Mouse (Mus musculus): ENCODE results near the gene Efna4. TPM values are rescaled to one million over a fixed set of nuclear protein-coding genes. Genes with fewer than 3 reads are reported as not detected.

Efna4 gene
- polyA plus RNA-seq, 1 experiment from 2014 or later = 29.2 TPM

GRCm38 (mm10) chr3:89322131-89322500 is 15.7 kb downstream of the Efna4 start:
- Histone ChIP-seq H3K4me1 (ENCODE audit: insufficient read depth, low read length) (peaks cover 40% of the 10 kb centered on the region), H3K9me3 (ENCODE audit: low read length) (no peaks in the 10 kb centered on the region), H3K9ac (replicated peaks; ENCODE audit: low read length) (peak overlapping the region; percentile 68), H3K27ac (ENCODE audit: low read length) (no peak overlapping the region), H3K36me3 (ENCODE audit: insufficient read depth, low read length) (no peaks in the 10 kb centered on the region), H3K4me3 (ENCODE audit: low read length) (peak overlapping the region; percentile 63), H3K4me2 (replicated peaks; ENCODE audit: low read depth, low read length) (peak overlapping the region; percentile 79), H3K27me3 (ENCODE audit: insufficient read depth, low read length) (peaks cover 20% of the 10 kb centered on the region)
- under 1% methylated on average over 14 of the region's 14 CpGs for WGBS
- no peak for ATAC-seq (ENCODE audit: low FRiP score, low TSS enrichment)

GRCm38 (mm10) chr3:89321183-89322130 is 16.4 kb downstream of the Efna4 start:
- H3K4me3 ChIP-seq (ENCODE audit: low read length) = peak overlapping the region; percentile 63
- peak overlapping the region; percentile 79 for H3K4me2 ChIP-seq (replicated peaks; ENCODE audit: low read depth, low read length)
- H3K27ac ChIP-seq (ENCODE audit: low read length) = no peak overlapping the region
- H3K9ac ChIP-seq (replicated peaks; ENCODE audit: low read length) = peak overlapping the region; percentile 68
- no peaks in the 10 kb centered on the region for H3K36me3 ChIP-seq (ENCODE audit: insufficient read depth, low read length)
- peak; percentile 11; the same call in 1 of the 2 replicates for ATAC-seq (ENCODE audit: low FRiP score, low TSS enrichment)
- H3K27me3 ChIP-seq (ENCODE audit: insufficient read depth, low read length) = peaks cover 20% of the 10 kb centered on the region
- H3K4me1 ChIP-seq (ENCODE audit: insufficient read depth, low read length) = peaks cover 40% of the 10 kb centered on the region
- WGBS = under 1% methylated on average over 53 of the region's 66 CpGs
- H3K9me3 ChIP-seq (ENCODE audit: low read length) = no peaks in the 10 kb centered on the region

GRCm38 (mm10) chr3:89320581-89321182 is 17.1 kb downstream of the Efna4 start:
- no peak for ATAC-seq (ENCODE audit: low FRiP score, low TSS enrichment)
- peak overlapping the region; percentile 68 for H3K9ac ChIP-seq (replicated peaks; ENCODE audit: low read length)
- no peak overlapping the region for H3K27ac ChIP-seq (ENCODE audit: low read length)
- peaks cover 48% of the 10 kb centered on the region for H3K4me1 ChIP-seq (ENCODE audit: insufficient read depth, low read length)
- H3K9me3 ChIP-seq (ENCODE audit: low read length) = no peaks in the 10 kb centered on the region
- peak overlapping the region; percentile 63 for H3K4me3 ChIP-seq (ENCODE audit: low read length)
- WGBS = 0% methylated on average over 41 of the region's 41 CpGs
- H3K27me3 ChIP-seq (ENCODE audit: insufficient read depth, low read length) = peaks cover 20% of the 10 kb centered on the region
- no peaks in the 10 kb centered on the region for H3K36me3 ChIP-seq (ENCODE audit: insufficient read depth, low read length)
- peak overlapping the region; percentile 79 for H3K4me2 ChIP-seq (replicated peaks; ENCODE audit: low read depth, low read length)

- H3K9me3 ChIP-seq (ENCODE audit: low read length) = no peaks in the 10 kb centered on the region
- ATAC-seq (ENCODE audit: low FRiP score, low TSS enrichment) = no peak
- H3K4me2 ChIP-seq (replicated peaks; ENCODE audit: low read depth, low read length) = peak overlapping the region; percentile 79
- peak overlapping the region; percentile 63 for H3K9ac ChIP-seq (replicated peaks; ENCODE audit: low read length)
- no peak overlapping the region for H3K27ac ChIP-seq (ENCODE audit: low read length)
- peak overlapping the region; percentile 63 for H3K4me3 ChIP-seq (ENCODE audit: low read length)
- peaks cover 56% of the 10 kb centered on the region for H3K4me1 ChIP-seq (ENCODE audit: insufficient read depth, low read length)
- H3K36me3 ChIP-seq (ENCODE audit: insufficient read depth, low read length) = no peaks in the 10 kb centered on the region
- WGBS = under 1% methylated on average over 47 of the region's 58 CpGs
- H3K27me3 ChIP-seq (ENCODE audit: insufficient read depth, low read length) = peaks cover 20% of the 10 kb centered on the region
Observed at GRCm38 (mm10) chr3:89319591-89320350, 18.1 kb downstream of the Efna4 start.

- no peak for ATAC-seq (ENCODE audit: low FRiP score, low TSS enrichment)
- Histone ChIP-seq H3K27me3 (ENCODE audit: insufficient read depth, low read length) (peaks cover 20% of the 10 kb centered on the region), H3K9ac (replicated peaks; ENCODE audit: low read length) (peak overlapping the region; percentile 63; the same call in 1 of the 2 replicates)
Observed at GRCm38 (mm10) chr3:89318971-89319590, 18.7 kb downstream of the Efna4 start.

GRCm38 (mm10) chr3:89318316-89318715 is 19.5 kb downstream of the Efna4 start:
- H3K36me3 ChIP-seq (ENCODE audit: insufficient read depth, low read length) = no peaks in the 10 kb centered on the region
- no peak overlapping the region for H3K4me2 ChIP-seq (replicated peaks; ENCODE audit: low read depth, low read length)
- ATAC-seq (ENCODE audit: low FRiP score, low TSS enrichment) = no peak
- H3K27me3 ChIP-seq (ENCODE audit: insufficient read depth, low read length) = peaks cover 20% of the 10 kb centered on the region
- no peak overlapping the region for H3K27ac ChIP-seq (ENCODE audit: low read length)
- H3K9ac ChIP-seq (replicated peaks; ENCODE audit: low read length) = no peak overlapping the region
- no peak overlapping the region for H3K4me3 ChIP-seq (ENCODE audit: low read length)
- peaks cover 57% of the 10 kb centered on the region for H3K4me1 ChIP-seq (ENCODE audit: insufficient read depth, low read length)
- 66% methylated on average over 8 of the region's 8 CpGs for WGBS
- no peaks in the 10 kb centered on the region for H3K9me3 ChIP-seq (ENCODE audit: low read length)

More at GRCm38 (mm10) chr3:89318971-89319590, 18.7 kb downstream of the Efna4 start:
- no peaks in the 10 kb centered on the region for H3K36me3 ChIP-seq (ENCODE audit: insufficient read depth, low read length)
- H3K9me3 ChIP-seq (ENCODE audit: low read length) = no peaks in the 10 kb centered on the region
- peaks cover 57% of the 10 kb centered on the region for H3K4me1 ChIP-seq (ENCODE audit: insufficient read depth, low read length)
- no peak overlapping the region for H3K27ac ChIP-seq (ENCODE audit: low read length)
- H3K4me3 ChIP-seq (ENCODE audit: low read length) = peak overlapping the region; percentile 63
- H3K4me2 ChIP-seq (replicated peaks; ENCODE audit: low read depth, low read length) = peak overlapping the region; percentile 79
- WGBS = 15% methylated on average over 21 of the region's 21 CpGs

- H3K27ac ChIP-seq (ENCODE audit: low read length) = no peak overlapping the region
Observed at GRCm38 (mm10) chr3:89317246-89317645, 20.6 kb downstream of the Efna4 start.

GRCm38 (mm10) chr3:89316833-89317232 is 21.0 kb downstream of the Efna4 start:
- 3% methylated on average over 4 of the region's 4 CpGs for WGBS
- H3K9ac ChIP-seq (replicated peaks; ENCODE audit: low read length) = no peak overlapping the region
- no peaks in the 10 kb centered on the region for H3K9me3 ChIP-seq (ENCODE audit: low read length)
- H3K4me3 ChIP-seq (ENCODE audit: low read length) = no peak overlapping the region; the same call in 1 of the 2 replicates
- H3K27me3 ChIP-seq (ENCODE audit: insufficient read depth, low read length) = peaks cover 20% of the 10 kb centered on the region
- H3K4me2 ChIP-seq (replicated peaks; ENCODE audit: low read depth, low read length) = peak overlapping the region; percentile 68; the same call in 1 of the 2 replicates
- ATAC-seq (ENCODE audit: low FRiP score, low TSS enrichment) = peak; percentile 20
- H3K4me1 ChIP-seq (ENCODE audit: insufficient read depth, low read length) = peaks cover 50% of the 10 kb centered on the region
- no peaks in the 10 kb centered on the region for H3K36me3 ChIP-seq (ENCODE audit: insufficient read depth, low read length)
- no peak overlapping the region for H3K27ac ChIP-seq (ENCODE audit: low read length)

More at GRCm38 (mm10) chr3:89317246-89317645, 20.6 kb downstream of the Efna4 start:
- Histone ChIP-seq H3K9me3 (ENCODE audit: low read length) (no peaks in the 10 kb centered on the region), H3K27me3 (ENCODE audit: insufficient read depth, low read length) (peaks cover 20% of the 10 kb centered on the region), H3K4me2 (replicated peaks; ENCODE audit: low read depth, low read length) (no peak overlapping the region), H3K4me1 (ENCODE audit: insufficient read depth, low read length) (peaks cover 54% of the 10 kb centered on the region), H3K4me3 (ENCODE audit: low read length) (no peak overlapping the region), H3K36me3 (ENCODE audit: insufficient read depth, low read length) (no peaks in the 10 kb centered on the region), H3K9ac (replicated peaks; ENCODE audit: low read length) (no peak overlapping the region)
- ATAC-seq (ENCODE audit: low FRiP score, low TSS enrichment) = no peak
- WGBS = 55% methylated on average over 6 of the region's 6 CpGs

All from kidney, embryonic 16.5 days (tissue).